Mouse (Mus musculus) ES-E14 (cell line): ENCODE measurements at regions not wholly inside any gene's neighbourhood (a gene's known extent, or its start where the extent isn't known, plus 50 kb on each side); places are given as distances from the start of the nearest gene placed in this dataset.

Experiments used
- DNase-seq: peaks from one replicate; pipeline ENCODE4 v3.0.0-alpha.2; 2013; ENCODE audit warnings: low read depth, low spot score
- H3K27ac ChIP-seq: 2 replicates; pipeline ENCODE4 v1.5.1; 2012; ENCODE audit warnings: low read depth, mild to moderate bottlenecking, low read length, moderate library complexity, mixed read lengths; ENCODE audit not compliant: poor library complexity, insufficient read depth, severe bottlenecking
- H3K36me3 ChIP-seq: 2 replicates; pipeline ENCODE4 v1.6.1; 2012; ENCODE audit warnings: mild to moderate bottlenecking, low read length, moderate library complexity, mixed read lengths; ENCODE audit not compliant: control insufficient read depth, poor library complexity, insufficient read depth, severe bottlenecking
- H3K4me1 ChIP-seq, 2 experiments: fragments of 150-350 bp in 1 of 2; sonication (generic) in 1 of 2; 2 replicates each; pipeline ENCODE4 v1.6.1; 2012; ENCODE audit warnings: low read length in 2 of 2, mild to moderate bottlenecking in 1 of 2, mixed read lengths in 1 of 2; ENCODE audit not compliant: control insufficient read depth in 2 of 2, insufficient read depth in 2 of 2, poor library complexity in 1 of 2
- H3K4me3 ChIP-seq, 2 experiments: fragments of 150-350 bp in 1 of 2; sonication (generic) in 1 of 2; 2 replicates each; pipeline ENCODE4 v1.5.1; 2012; ENCODE audit warnings: low read length in 2 of 2, low read depth in 1 of 2, mild to moderate bottlenecking in 1 of 2, mixed read lengths in 1 of 2; ENCODE audit not compliant: insufficient read depth in 1 of 2, poor library complexity in 1 of 2, severe bottlenecking in 1 of 2
- H3K9ac ChIP-seq: 2 replicates; pipeline ENCODE4 v1.6.1; 2012; ENCODE audit warnings: low read depth, mild to moderate bottlenecking, low read length, mixed read lengths; ENCODE audit not compliant: poor library complexity, insufficient read depth, severe bottlenecking
- H3K9me3 ChIP-seq: fragments of 150-350 bp; sonication (generic); 2 replicates; pipeline ENCODE4 v1.6.1; 2012; ENCODE audit warnings: low read depth, mild to moderate bottlenecking, low read length; ENCODE audit not compliant: control insufficient read depth, insufficient read depth
- CHD2 ChIP-seq: IDR thresholded peaks from 2 replicates; pipeline ENCODE4 v1.6.1; 2014; ENCODE audit warnings: mild to moderate bottlenecking, low read depth, low read length, inconsistent platforms
- HCFC1 ChIP-seq: IDR thresholded peaks from 2 replicates; pipeline ENCODE4 v1.6.1; 2012; ENCODE audit warnings: low read length, inconsistent platforms, borderline replicate concordance; ENCODE audit not compliant: insufficient read depth
- MAFK ChIP-seq: IDR thresholded peaks from 2 replicates; pipeline ENCODE4 v1.6.1; 2014; ENCODE audit warnings: mild to moderate bottlenecking, low read depth, low read length, inconsistent platforms; ENCODE audit not compliant: insufficient read depth
- ZC3H11A ChIP-seq: IDR thresholded peaks from 2 replicates; pipeline ENCODE4 v1.6.1; 2012; ENCODE audit warnings: low read depth, mild to moderate bottlenecking, inconsistent platforms, low read length, borderline replicate concordance
- ZNF384 ChIP-seq: IDR thresholded peaks from 2 replicates; pipeline ENCODE4 v1.6.1; 2012; ENCODE audit warnings: low read depth, low read length, inconsistent platforms
- in situ Hi-C, 2 experiments: fragments of 600-800 bp; cut with MboI; formaldehyde crosslinking; loops; one replicate each; pipeline ENCODE4 v1.15.1; 2025; ENCODE audit warnings: low sequenced_read_pairs in 2 of 2, inconsistent platforms in 1 of 2; ENCODE audit not compliant: unreplicated experiment in 2 of 2

DNA sequence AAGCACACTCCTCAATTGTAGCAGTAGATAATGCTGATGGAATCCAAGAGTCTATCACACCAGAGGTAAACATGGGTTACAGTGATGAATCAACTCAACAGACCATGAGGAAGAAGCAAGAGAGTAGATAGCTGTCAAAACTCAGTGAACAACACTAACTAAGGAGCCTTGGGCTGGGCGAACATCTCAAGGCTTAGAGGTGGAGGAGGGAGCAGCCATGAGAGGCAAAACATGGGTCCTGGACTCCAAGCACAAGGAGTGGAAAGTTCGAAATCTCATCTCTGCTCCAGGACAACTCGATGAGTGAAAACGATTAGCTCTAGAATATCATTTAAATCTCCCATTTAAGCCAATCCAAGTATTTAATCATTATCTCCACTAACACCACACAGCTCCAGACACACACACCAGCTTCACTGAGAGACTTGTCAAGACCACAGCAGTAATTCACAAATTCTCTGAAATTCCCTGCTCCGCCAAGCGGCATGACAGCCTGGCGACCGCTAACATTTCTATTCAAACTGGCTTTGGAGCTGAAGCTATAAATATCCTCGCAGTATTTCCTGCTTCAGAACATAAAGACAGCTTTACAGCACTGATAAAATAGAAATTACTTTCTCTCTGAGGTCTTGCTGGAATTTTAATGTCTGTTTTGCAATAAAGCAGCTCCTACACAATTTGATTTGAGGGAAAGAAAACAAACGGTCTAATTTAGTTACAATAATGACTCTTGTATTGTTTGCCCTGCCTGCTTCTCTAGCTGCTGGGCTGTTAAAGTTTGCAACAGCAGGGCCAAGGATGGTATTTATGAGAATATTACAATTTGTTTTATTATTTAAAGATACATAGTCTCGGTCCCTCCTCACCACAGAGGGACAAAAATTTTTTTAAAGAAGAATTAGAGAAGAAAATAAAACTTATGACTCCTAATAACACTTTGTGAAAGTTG lies 469.3 kb upstream of the Plxna2 start:
- no peak overlapping the region for H3K4me3 ChIP-seq
- no peak for DNase-seq
- in situ Hi-C loops, result no loop called here
- H3K36me3 ChIP-seq, result no peaks in the 10 kb centered on the region
- no peak overlapping the region for H3K27ac ChIP-seq
- H3K9ac ChIP-seq, result no peak overlapping the region
- no peaks in the 10 kb centered on the region for H3K4me1 ChIP-seq
- TF ChIP-seq ZNF384 (no peak), CHD2 (no peak), HCFC1 (no peak)
- H3K9me3 ChIP-seq, result no peaks in the 10 kb centered on the region

DNA sequence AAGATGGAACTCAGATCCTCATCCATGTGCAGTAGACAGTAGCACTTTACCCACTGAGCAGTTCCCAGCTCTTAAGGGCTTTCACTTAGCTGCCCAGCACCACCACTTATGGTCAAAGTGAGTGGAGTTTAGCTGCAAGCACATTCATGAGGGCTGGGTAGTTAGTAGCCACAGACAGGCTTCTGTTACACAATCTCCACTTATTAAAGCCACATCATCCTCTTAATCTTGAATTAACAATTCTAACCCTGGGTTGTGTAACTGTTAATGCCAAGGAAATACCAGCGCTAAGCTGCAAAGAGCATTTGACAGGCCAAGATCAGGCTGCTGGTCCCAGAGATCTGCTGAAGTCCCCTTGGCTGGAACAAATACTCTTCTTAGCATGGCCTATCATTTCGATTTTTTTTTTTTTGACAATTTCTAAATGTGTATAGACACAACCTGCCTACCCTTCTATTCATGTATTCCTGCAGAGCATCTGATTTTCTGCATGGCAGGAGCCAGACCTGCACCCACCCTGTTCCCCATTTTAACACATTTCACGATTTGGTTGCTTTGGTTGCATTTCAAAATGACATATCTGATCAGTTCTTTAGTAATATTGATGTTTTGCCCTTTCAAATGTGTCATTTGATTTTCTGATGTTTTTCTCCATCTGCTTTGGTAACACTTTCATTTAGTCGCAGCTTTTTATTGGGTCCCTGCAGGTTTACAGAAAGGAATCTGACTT lies 500.2 kb upstream of the Plxna2 start:
- H3K9me3 ChIP-seq, result no peaks in the 10 kb centered on the region
- no peak overlapping the region for H3K27ac ChIP-seq
- in situ Hi-C loops, result no loop called here
- no peak overlapping the region for H3K4me3 ChIP-seq
- H3K4me1 ChIP-seq, result no peaks in the 10 kb centered on the region
- DNase-seq, result no peak
- H3K9ac ChIP-seq, result no peak overlapping the region
- no peak for TF ChIP-seq ZNF384
- no peaks in the 10 kb centered on the region for H3K36me3 ChIP-seq

- H3K9me3 ChIP-seq, result no peaks in the 10 kb centered on the region
- H3K4me1 ChIP-seq, result no peaks in the 10 kb centered on the region
- no peaks in the 10 kb centered on the region for H3K36me3 ChIP-seq
- in situ Hi-C loops, result no loop called here
- no peak for DNase-seq
- TF ChIP-seq ZNF384 (no peak), HCFC1 (no peak), CHD2 (no peak), MAFK (no peak), ZC3H11A (no peak)
- H3K9ac ChIP-seq, result no peak overlapping the region
- H3K27ac ChIP-seq, result no peak overlapping the region
- H3K4me3 ChIP-seq, result no peak overlapping the region
These were observed 503.6 kb upstream of the Plxna2 start for GRCm38 (mm10) chr1:194114399-194114798.

- Histone ChIP-seq H3K36me3 (no peaks in the 10 kb centered on the region), H3K27ac (no peak overlapping the region), H3K4me1 (no peaks in the 10 kb centered on the region; a peak in 1 of 4 replicates), H3K9ac (no peak overlapping the region), H3K9me3 (no peaks in the 10 kb centered on the region), H3K4me3 (no peak overlapping the region)
- no peak for TF ChIP-seq MAFK
- TF ChIP-seq ZC3H11A, result no peak
- no peak for TF ChIP-seq ZNF384
- no peak for TF ChIP-seq HCFC1
- TF ChIP-seq CHD2, result no peak
- no peak for DNase-seq
- in situ Hi-C loops, result no loop called here
These were observed 506.1 kb upstream of the Plxna2 start for GRCm38 (mm10) chr1:194111931-194112330.
